Comparison of ENCODE assay signal across 27 mouse cellular contexts in the genomic region with DNA sequence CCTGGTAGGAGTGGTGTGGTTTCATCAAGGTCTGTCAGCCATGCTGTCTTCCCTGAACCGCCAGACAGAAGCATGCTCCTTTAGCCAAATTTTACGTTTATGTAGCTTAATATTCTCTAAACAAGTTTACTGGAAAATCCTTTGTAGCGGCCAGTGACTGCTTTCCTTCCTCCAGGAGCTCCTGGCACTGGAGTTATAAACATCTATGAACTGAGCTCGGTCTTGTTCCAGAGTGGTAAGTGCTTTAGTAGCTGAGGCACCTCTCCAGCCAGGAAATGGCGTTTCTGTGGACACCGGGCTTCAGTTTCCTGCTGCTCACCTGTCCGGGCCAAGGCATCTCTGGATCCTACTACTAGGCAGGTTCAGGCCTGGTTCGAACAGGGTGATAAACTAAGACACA. TPM values are rescaled to one million over a fixed set of nuclear protein-coding genes. Genes with fewer than 3 reads are reported as not detected.
DNase-seq lines count a peak whose midpoint lies in the region; ATAC-seq and TF ChIP-seq lines count a peak whose summit lies in the region.
"Had no signal": no experiment of that assay in that cellular context is flagged by ENCODE, and none has a peak within 500 bp of the region (broad histone marks: within the 10 kb centered on the region; RNA-seq: fewer than 3 reads in every experiment).

No protein-coding gene starts in this region.

- no peak overlapping the region for H3K4me2 ChIP-seq in hindbrain, embryonic 13.5 days
- H3K4me2 ChIP-seq in limb, embryonic 11.5 days (ENCODE audit: low read depth, severe bottlenecking) = no peak overlapping the region
- H3K4me2 ChIP-seq in forebrain, embryonic 13.5 days = no peak overlapping the region
- H3K4me2 ChIP-seq: heart, embryonic 15.5 days; liver, embryonic 13.5 days had no signal

- TF ChIP-seq RAD21 in MEL (IDR thresholded peaks at IDR 0.05; ENCODE audit: low read depth, low read length) = no peak

- no peak overlapping the region for H3K9ac ChIP-seq in hindbrain, embryonic 13.5 days
- H3K9ac ChIP-seq in MEL (ENCODE audit: control insufficient read depth, low read depth, low read length, poor library complexity, severe bottlenecking) = no peak overlapping the region
- H3K9ac ChIP-seq in limb, embryonic 11.5 days (ENCODE audit: low read length) = no peak overlapping the region
- H3K9ac ChIP-seq in forebrain, embryonic 13.5 days = no peak overlapping the region
- H3K9ac ChIP-seq: heart, embryonic 15.5 days; liver, embryonic 13.5 days had no signal

- no peak for TF ChIP-seq EP300 in MEL (IDR thresholded peaks at IDR 0.05; ENCODE audit: low read depth in 1 of 2, low read length in 2 of 2)

- no peaks in the 10 kb centered on the region for H3K79me2 ChIP-seq in MEL (ENCODE audit: control insufficient read depth, insufficient read depth, low read length, poor library complexity)

- H3K4me3 ChIP-seq in hindbrain, embryonic 10.5 days = no peak overlapping the region
- no peak overlapping the region for H3K4me3 ChIP-seq in hindbrain, embryonic 13.5 days
- no peak overlapping the region for H3K4me3 ChIP-seq in MEL (ENCODE audit: control insufficient read depth in 1 of 2, insufficient read depth in 1 of 2, low read depth in 2 of 2, low read length in 2 of 2)
- H3K4me3 ChIP-seq in limb, embryonic 11.5 days (ENCODE audit: low read depth, low read length) = no peak overlapping the region
- H3K4me3 ChIP-seq in forebrain, embryonic 13.5 days = no peak overlapping the region
- H3K4me3 ChIP-seq: erythroblast, embryonic 14.5 days; heart, adult 2 months; heart, embryonic 15.5 days; left cerebral cortex, adult 2 months; liver, embryonic 13.5 days had no signal

- TF ChIP-seq CTCF in MEL (IDR thresholded peaks at IDR 0.05 in 2 of 3, conservative IDR thresholded peaks at IDR 0.05 in 1 of 3; ENCODE audit: control insufficient read depth in 1 of 3, insufficient read depth in 1 of 3, low read depth in 2 of 3, low read length in 3 of 3, poor library complexity in 1 of 3, severe bottlenecking in 1 of 3) = no peak

- WGBS in hindbrain, embryonic 10.5 days = 87% methylated on average over 8 of the region's 8 CpGs
- WGBS in hindbrain, embryonic 13.5 days = 81% methylated on average over 8 of the region's 8 CpGs
- WGBS in limb, embryonic 11.5 days = 72% methylated on average over 8 of the region's 8 CpGs
- 86% methylated on average over 8 of the region's 8 CpGs for WGBS in forebrain, embryonic 13.5 days

- no peaks in the 10 kb centered on the region for H3K36me3 ChIP-seq in hindbrain, embryonic 10.5 days
- H3K36me3 ChIP-seq in hindbrain, embryonic 13.5 days = no peaks in the 10 kb centered on the region
- H3K36me3 ChIP-seq in MEL (ENCODE audit: control insufficient read depth in 1 of 2, insufficient read depth in 2 of 2, low read length in 2 of 2) = peaks cover 0 to 40% of the 10 kb centered on the region in 2 experiments; a peak in 2 of 4 replicates
- no peaks in the 10 kb centered on the region for H3K36me3 ChIP-seq in limb, embryonic 11.5 days (ENCODE audit: control insufficient read depth, insufficient read depth, low read length)
- H3K36me3 ChIP-seq in forebrain, embryonic 13.5 days (ENCODE audit: poor library complexity, severe bottlenecking) = no peaks in the 10 kb centered on the region
- H3K36me3 ChIP-seq: G1E; heart, embryonic 15.5 days; liver, embryonic 13.5 days had no signal

- no peak for DNase-seq in hindbrain, embryonic 10.5 days (ENCODE audit: low spot score)
- DNase-seq in MEL (ENCODE audit: low read depth, low spot score) = no peak
- DNase-seq in limb, embryonic 11.5 days (ENCODE audit: low spot score) = no peak
- peak; percentile 53 for DNase-seq in lung, postnatal 25 days (ENCODE audit: low spot score)
- DNase-seq in layer of hippocampus, postnatal 14 days (ENCODE audit: low spot score in 2 of 2) = no peak
- no peak for DNase-seq in c-Kit-positive CD71-positive TER-119-positive erythroid progenitor cells, embryonic 14.5 days (ENCODE audit: low spot score)
- DNase-seq: adrenal gland, postnatal 14 days; cerebellum, adult 18-20 months; cerebellum, postnatal 25 days; gastrocnemius, postnatal 14 days; heart, adult 2 months; kidney, adult 2 months; kidney, postnatal 14 days; left cerebral cortex, postnatal 4 days; liver, embryonic 13.5 days; right cerebral cortex, postnatal 4 days; thymus, postnatal 25 days had no signal

- TF ChIP-seq POLR2A in MEL (IDR thresholded peaks at IDR 0.05; ENCODE audit: control insufficient read depth in 1 of 2, insufficient read depth in 1 of 2, low read depth in 1 of 2, low read length in 2 of 2, poor library complexity in 1 of 2) = no peak

- no peak for ATAC-seq in hindbrain, embryonic 13.5 days (ENCODE audit: low FRiP score)
- no peak for ATAC-seq in limb, embryonic 11.5 days (ENCODE audit: insufficient number of reproducible peaks, low FRiP score, low TSS enrichment, low read depth)
- ATAC-seq in forebrain, embryonic 13.5 days = no peak
- ATAC-seq: forebrain, embryonic 14.5 days had no signal

- H3K27me3 ChIP-seq in hindbrain, embryonic 10.5 days (ENCODE audit: insufficient read depth, poor library complexity, severe bottlenecking) = no peaks in the 10 kb centered on the region
- no peaks in the 10 kb centered on the region for H3K27me3 ChIP-seq in hindbrain, embryonic 13.5 days
- no peaks in the 10 kb centered on the region for H3K27me3 ChIP-seq in MEL (ENCODE audit: control insufficient read depth in 1 of 2, insufficient read depth in 2 of 2, low read length in 2 of 2)
- no peaks in the 10 kb centered on the region for H3K27me3 ChIP-seq in limb, embryonic 11.5 days (ENCODE audit: control insufficient read depth, insufficient read depth, low read length)
- H3K27me3 ChIP-seq in forebrain, embryonic 13.5 days = no peaks in the 10 kb centered on the region
- H3K27me3 ChIP-seq: heart, embryonic 15.5 days; liver, embryonic 13.5 days had no signal

- H3K4me1 ChIP-seq in hindbrain, embryonic 10.5 days (replicated peaks) = peaks cover 9% of the 10 kb centered on the region; the same call in 1 of the 2 replicates
- H3K4me1 ChIP-seq in hindbrain, embryonic 13.5 days (replicated peaks) = no peaks in the 10 kb centered on the region; the same call in 1 of the 2 replicates
- H3K4me1 ChIP-seq in MEL (ENCODE audit: control insufficient read depth in 1 of 2, insufficient read depth in 2 of 2, low read length in 2 of 2) = peaks cover 27 to 40% of the 10 kb centered on the region in 2 experiments
- peaks cover 6% of the 10 kb centered on the region; the same call in 1 of the 2 replicates for H3K4me1 ChIP-seq in limb, embryonic 11.5 days (ENCODE audit: control insufficient read depth, insufficient read depth, low read length)
- H3K4me1 ChIP-seq in forebrain, embryonic 13.5 days = no peaks in the 10 kb centered on the region
- H3K4me1 ChIP-seq: heart, embryonic 15.5 days had no signal

- no peaks in the 10 kb centered on the region for H3K9me3 ChIP-seq in hindbrain, embryonic 10.5 days
- no peaks in the 10 kb centered on the region for H3K9me3 ChIP-seq in hindbrain, embryonic 13.5 days
- no peaks in the 10 kb centered on the region for H3K9me3 ChIP-seq in MEL (replicated peaks; ENCODE audit: insufficient read depth, low read length)
- no peaks in the 10 kb centered on the region for H3K9me3 ChIP-seq in limb, embryonic 11.5 days (ENCODE audit: control insufficient read depth, low read length)
- no peaks in the 10 kb centered on the region for H3K9me3 ChIP-seq in forebrain, embryonic 13.5 days (replicated peaks)
- H3K9me3 ChIP-seq: G1E; heart, embryonic 15.5 days; liver, embryonic 13.5 days had no signal

- H3K27ac ChIP-seq in hindbrain, embryonic 10.5 days = peak overlapping the region; percentile 29; the same call in 1 of the 2 replicates
- H3K27ac ChIP-seq in hindbrain, embryonic 13.5 days = no peak overlapping the region
- H3K27ac ChIP-seq in MEL (ENCODE audit: control insufficient read depth, low read depth, low read length) = peak overlapping the region; percentile 89
- peak overlapping the region; percentile 37 for H3K27ac ChIP-seq in limb, embryonic 11.5 days (replicated peaks; ENCODE audit: low read depth, low read length)
- H3K27ac ChIP-seq in forebrain, embryonic 13.5 days = no peak overlapping the region
- H3K27ac ChIP-seq: heart, adult 2 months; heart, embryonic 15.5 days; left cerebral cortex, adult 2 months; liver, embryonic 13.5 days had no signal

TF ChIP-seq in MEL, 35 proteins besides CTCF, POLR2A, EP300 and RAD21 (continues in another document):
- no peak for TF ChIP-seq GABPA (IDR thresholded peaks at IDR 0.05; ENCODE audit: low read depth, low read length)
- no peak for TF ChIP-seq MAX (IDR thresholded peaks at IDR 0.05; ENCODE audit: low read length)

RNA-seq across cellular contexts. Expression of gene Nmur1, which starts 28.4 kb away (rescaled TPM):
- 0.12 TPM in 1 of 2 replicates, not detected in the other for polyA plus RNA-seq in hindbrain, embryonic 10.5 days (2016; fragmentation: Nextera tagmentation; extraction: Ambion mirVana)
- polyA plus RNA-seq in hindbrain, embryonic 13.5 days (2015; fragmentation: Nextera tagmentation; extraction: Ambion mirVana) = not detected in 2 replicates
- total RNA-seq in MEL (2012; rRNA removed) = not detected in 2 replicates
- not detected for polyA plus RNA-seq in MEL (2012; ENCODE audit: insufficient read depth in 1 of 2, insufficient read length in 2 of 2, low read depth in 1 of 2, low replicate concordance in 2 of 2, missing spikeins in 1 of 2)
- polyA plus RNA-seq in limb, embryonic 11.5 days (2014; fragmentation: Nextera tagmentation; extraction: Ambion mirVana) = 0.12 and 0.40 TPM in 2 replicates
- not detected for total RNA-seq in layer of hippocampus, postnatal 14 days (2021)
- polyA plus RNA-seq in forebrain, embryonic 13.5 days (2015; fragmentation: Nextera tagmentation; extraction: Ambion mirVana) = 0.14 TPM in 1 of 2 replicates, not detected in the other
- total RNA-seq: adrenal gland, postnatal 14 days; G1E; gastrocnemius, postnatal 14 days; heart, adult 2 months; hematopoietic stem cell, adult 5-6 weeks; left cerebral cortex, adult 2 months; midbrain, postnatal 0 days had no signal
- polyA plus RNA-seq: erythroblast, embryonic 14.5 days; forebrain, embryonic 14.5 days; G1E; heart, adult 2 months; heart, embryonic 15.5 days; liver, embryonic 13.5 days had no signal

RNA-seq across cellular contexts. Expression of gene Tex44, which starts 28.5 kb away (rescaled TPM):
- not detected in 2 replicates for polyA plus RNA-seq in hindbrain, embryonic 10.5 days (2016; fragmentation: Nextera tagmentation; extraction: Ambion mirVana)
- polyA plus RNA-seq in hindbrain, embryonic 13.5 days (2015; fragmentation: Nextera tagmentation; extraction: Ambion mirVana) = not detected in 2 replicates
- not detected in 2 replicates for total RNA-seq in MEL (2012; rRNA removed)
- polyA plus RNA-seq in MEL (2012; ENCODE audit: insufficient read depth in 1 of 2, insufficient read length in 2 of 2, low read depth in 1 of 2, low replicate concordance in 2 of 2, missing spikeins in 1 of 2) = not detected
- not detected in 2 replicates for polyA plus RNA-seq in limb, embryonic 11.5 days (2014; fragmentation: Nextera tagmentation; extraction: Ambion mirVana)
- not detected for total RNA-seq in layer of hippocampus, postnatal 14 days (2021)
- polyA plus RNA-seq in forebrain, embryonic 13.5 days (2015; fragmentation: Nextera tagmentation; extraction: Ambion mirVana) = not detected in 2 replicates
- total RNA-seq: adrenal gland, postnatal 14 days; gastrocnemius, postnatal 14 days; heart, adult 2 months; hematopoietic stem cell, adult 5-6 weeks; left cerebral cortex, adult 2 months; left cerebral cortex, postnatal 4 days; megakaryocyte progenitor cell, adult 5-6 weeks; midbrain, postnatal 0 days had no signal
- polyA plus RNA-seq: erythroblast, embryonic 14.5 days; forebrain, embryonic 14.5 days; G1E; heart, embryonic 15.5 days; kidney, adult 2 months; liver, embryonic 13.5 days; midbrain, postnatal 0 days had no signal

RNA-seq across cellular contexts. Expression of gene Ncl, which starts 38.4 kb away (rescaled TPM):
- polyA plus RNA-seq in hindbrain, embryonic 10.5 days (2016; fragmentation: Nextera tagmentation; extraction: Ambion mirVana) = 270 and 478 TPM in 2 replicates
- polyA plus RNA-seq in hindbrain, embryonic 13.5 days (2015; fragmentation: Nextera tagmentation; extraction: Ambion mirVana) = 219 and 230 TPM in 2 replicates
- total RNA-seq in MEL (2012; rRNA removed) = 370 and 422 TPM in 2 replicates
- polyA plus RNA-seq in MEL (2012; ENCODE audit: insufficient read depth in 1 of 2, insufficient read length in 2 of 2, low read depth in 1 of 2, low replicate concordance in 2 of 2, missing spikeins in 1 of 2) = 1,000 to 10,000 TPM in 1 of 2 experiments, 100 to 1,000 TPM in 1; 246 to 1,708 TPM
- polyA plus RNA-seq in limb, embryonic 11.5 days (2014; fragmentation: Nextera tagmentation; extraction: Ambion mirVana) = 483 and 544 TPM in 2 replicates
- 100 to 1,000 TPM; 156 to 157 TPM for total RNA-seq in layer of hippocampus, postnatal 14 days (2021)
- polyA plus RNA-seq in forebrain, embryonic 13.5 days (2015; fragmentation: Nextera tagmentation; extraction: Ambion mirVana) = 285 and 294 TPM in 2 replicates

Comparison
In these comparisons a context has a peak if more than half of its experiments do, and no peak if none do; other contexts are left out.
1. H3K27ac ChIP-seq: peak in hindbrain, embryonic 10.5 days (single experiment), MEL (single experiment) and limb, embryonic 11.5 days (single experiment); none in hindbrain, embryonic 13.5 days (single experiment) and forebrain, embryonic 13.5 days (single experiment).